Mouse (Mus musculus) limb, embryonic 11.5 days (tissue): ENCODE measurements around the gene Cdk5rap3. TPM values are rescaled to one million over a fixed set of nuclear protein-coding genes. Genes with fewer than 3 reads are reported as not detected.

Experiments
- ATAC-seq: fragments of 200-750 bp; cut with Nextera tagmentation; 2 replicates; pipeline ENCODE4 v1.8.0; 2017; ENCODE audit warnings: low read depth; ENCODE audit not compliant: insufficient number of reproducible peaks, low FRiP score, low TSS enrichment
- DNase-seq: peaks from one replicate; pipeline ENCODE4 v3.0.0-alpha.2; 2015; ENCODE audit warnings: low spot score
- H3K27ac ChIP-seq: fragments of 300-500 bp; sonication (generic); replicated peaks from 2 replicates; pipeline ENCODE4 v1.5.1; 2014; ENCODE audit warnings: low read depth, mild to moderate bottlenecking, low read length
- H3K27me3 ChIP-seq: fragments of 300-500 bp; sonication (generic); 2 replicates; pipeline ENCODE4 v1.6.1; 2014; ENCODE audit warnings: mild to moderate bottlenecking, low read length, mixed read lengths; ENCODE audit not compliant: control insufficient read depth, insufficient read depth
- H3K36me3 ChIP-seq: fragments of 300-500 bp; sonication (generic); 2 replicates; pipeline ENCODE4 v1.6.1; 2014; ENCODE audit warnings: mild to moderate bottlenecking, low read length, moderate library complexity, mixed read lengths; ENCODE audit not compliant: control insufficient read depth, insufficient read depth
- H3K4me1 ChIP-seq: fragments of 300-500 bp; sonication (generic); 2 replicates; pipeline ENCODE4 v1.6.1; 2014; ENCODE audit warnings: low read length, mixed read lengths; ENCODE audit not compliant: control insufficient read depth, insufficient read depth
- H3K4me2 ChIP-seq: fragments of 300-500 bp; sonication (generic); 2 replicates; pipeline ENCODE4 v1.6.1; 2014; ENCODE audit warnings: low read depth, mild to moderate bottlenecking, moderate library complexity; ENCODE audit not compliant: severe bottlenecking
- H3K4me3 ChIP-seq: fragments of 300-500 bp; sonication (generic); 2 replicates; pipeline ENCODE4 v1.5.1; 2014; ENCODE audit warnings: low read depth, low read length
- H3K9ac ChIP-seq: fragments of 300-500 bp; sonication (generic); 2 replicates; pipeline ENCODE4 v1.6.1; 2014; ENCODE audit warnings: mild to moderate bottlenecking, low read length
- H3K9me3 ChIP-seq: fragments of 300-500 bp; sonication (generic); 2 replicates; pipeline ENCODE4 v1.6.1; 2016; ENCODE audit warnings: low read length; ENCODE audit not compliant: control insufficient read depth
- WGBS: fragments of 180-500 bp; shearing (Covaris S2); extraction: QIAGEN DNeasy Blood & Tissue Kit; methylation state at CpG from one replicate; pipeline ENCODE4 v1.1.7; 2014; 5-methylcytosine and 5-hydroxymethylcytosine counted together
- polyA plus RNA-seq: library from polyadenylated mRNA; unstranded; fragments of >200 nt; fragmentation: Nextera tagmentation; extraction: Ambion mirVana; gene quantifications from 2 replicates; pipeline ENCODE4 v1.2.1, GENCODE M21; 2014

The Cdk5rap3 gene
- 72.5 and 77.0 TPM in 2 replicates for polyA plus RNA-seq

DNA sequence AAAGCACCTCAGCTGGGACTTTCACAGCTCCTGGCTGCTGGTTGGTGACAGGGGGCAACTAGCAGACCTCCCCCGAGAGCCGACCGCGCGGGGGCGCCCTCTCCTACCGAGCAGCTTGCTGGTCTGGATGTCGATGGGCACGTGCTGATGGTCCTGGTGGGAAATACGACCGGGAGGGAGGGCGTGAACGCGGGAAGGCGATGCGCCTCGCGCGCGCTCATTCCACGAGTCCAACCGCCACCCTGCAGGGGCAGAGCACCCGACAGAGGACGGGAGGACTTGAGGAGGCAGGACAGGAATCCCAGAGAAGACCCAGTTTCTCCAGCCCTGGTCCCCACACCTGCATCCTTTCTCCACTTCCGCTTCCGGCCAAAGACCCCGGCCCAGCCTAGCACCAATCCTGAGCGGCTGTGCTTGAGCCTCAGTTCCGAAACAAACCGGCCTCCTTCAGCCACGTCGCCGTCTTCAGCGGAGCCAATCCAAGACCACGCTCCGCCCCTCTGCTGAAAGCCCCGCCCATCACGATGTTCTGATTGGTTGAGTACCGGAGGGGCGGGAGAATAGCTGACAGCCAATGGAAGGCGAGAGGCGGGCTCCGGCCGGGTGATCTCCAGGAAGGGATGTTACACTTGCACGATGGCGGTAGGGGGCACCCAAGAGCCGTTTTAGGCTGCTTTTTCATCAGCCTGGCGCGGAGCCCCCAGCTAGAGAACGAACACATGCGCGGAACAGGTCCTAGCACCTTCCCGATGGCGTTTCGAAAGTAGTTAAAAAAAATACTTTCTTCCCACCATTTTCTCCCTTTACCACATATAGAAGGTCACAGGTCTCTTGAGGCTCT is at the start of gene Cdk5rap3:
TSS of gene Cdk5rap3 (minus strand) at position 453 of the 841 bp plus-strand sequence.
- Histone ChIP-seq H3K27me3 (no peaks in the 10 kb centered on the region), H3K4me3 (peak within 1 kb of the TSS; percentile 78), H3K36me3 (no peaks in the 10 kb centered on the region; the same call in 1 of the 2 replicates), H3K27ac (no peak within 1 kb of the TSS), H3K4me2 (peak within 1 kb of the TSS; percentile 74), H3K9me3 (no peaks in the 10 kb centered on the region), H3K9ac (peak within 1 kb of the TSS; percentile 76), H3K4me1 (peaks cover 3% of the 10 kb centered on the region; the same call in 1 of the 2 replicates)
- DNase-seq = peak; percentile 100
- ATAC-seq = peak; percentile 96
- WGBS = under 1% methylated on average over 55 of the region's 55 CpGs

DNA sequence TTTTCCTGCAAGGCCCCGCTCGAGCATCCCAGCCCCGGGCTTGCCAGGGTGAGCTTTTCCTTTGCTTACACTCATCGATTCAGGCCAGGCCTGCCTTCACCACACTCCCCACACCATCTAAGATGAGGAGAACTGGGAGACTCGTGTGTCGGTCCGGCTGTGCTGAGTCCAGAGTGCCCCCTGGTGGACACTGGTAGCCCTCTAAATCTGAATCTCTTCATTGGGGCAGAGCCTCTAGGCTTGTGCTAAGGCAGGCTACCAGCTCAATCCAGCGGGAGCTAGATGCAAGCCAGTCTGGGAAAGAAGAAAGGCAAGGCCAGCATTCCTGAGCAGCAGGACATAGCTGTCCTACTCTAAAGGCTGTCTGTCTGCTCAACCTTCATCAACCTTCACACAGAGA is 47.3 kb upstream of the Cdk5rap3 start:
- peak; percentile 91 for DNase-seq

DNA sequence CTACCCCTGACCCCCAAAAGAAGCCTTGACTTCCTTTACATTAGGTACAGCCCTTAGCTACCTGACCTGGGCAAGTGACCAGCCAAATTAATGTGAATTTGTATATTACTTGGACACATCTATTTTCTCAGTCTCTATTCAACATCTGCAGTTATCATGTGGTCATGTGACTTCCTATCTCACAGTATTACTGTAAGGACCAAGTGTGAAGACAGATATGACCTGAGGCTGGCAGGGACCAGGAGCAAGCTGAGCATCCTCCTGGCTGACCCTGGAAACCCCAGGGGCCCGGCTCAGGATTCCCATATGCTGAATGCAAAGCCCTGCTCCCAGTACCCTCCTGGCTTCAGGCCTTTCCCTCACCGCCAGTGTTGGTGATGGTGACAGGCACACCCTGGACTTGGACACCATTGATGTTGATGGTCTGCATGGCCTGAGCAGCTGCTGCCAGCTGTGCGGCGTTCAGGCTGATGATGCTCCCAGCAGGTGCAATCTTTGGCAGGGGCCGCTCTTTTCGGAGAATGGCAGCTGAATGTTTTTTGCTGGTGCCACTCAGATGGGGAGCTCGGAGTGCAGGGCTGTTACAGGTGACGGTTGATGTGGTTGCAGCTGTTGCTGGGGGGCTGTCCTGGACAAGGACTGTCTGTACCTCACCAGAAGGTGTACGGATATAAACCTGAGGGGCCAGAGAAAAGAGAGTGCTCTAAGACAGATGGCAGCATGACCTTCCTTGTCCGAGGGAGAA is 40.9 kb upstream of the Cdk5rap3 start:
- Histone ChIP-seq H3K27ac (no peak overlapping the region), H3K4me2 (no peak overlapping the region), H3K4me1 (no peaks in the 10 kb centered on the region), H3K9ac (no peak overlapping the region), H3K4me3 (no peak overlapping the region), H3K36me3 (peaks cover 37% of the 10 kb centered on the region), H3K9me3 (no peaks in the 10 kb centered on the region), H3K27me3 (no peaks in the 10 kb centered on the region)
- DNase-seq (no peak), ATAC-seq (no peak)
- 92% methylated on average over 10 of the region's 10 CpGs for WGBS

More for the DNA sequence above, 47.3 kb upstream of the Cdk5rap3 start:
- ATAC-seq = peak; percentile 39; the same call in 1 of the 2 replicates
- Histone ChIP-seq H3K27me3 (no peaks in the 10 kb centered on the region), H3K4me2 (no peak overlapping the region), H3K9ac (no peak overlapping the region), H3K9me3 (no peaks in the 10 kb centered on the region), H3K4me1 (no peaks in the 10 kb centered on the region), H3K36me3 (peaks cover 14% of the 10 kb centered on the region), H3K4me3 (no peak overlapping the region), H3K27ac (no peak overlapping the region)
- 25% methylated on average over 8 of the region's 8 CpGs for WGBS

DNA sequence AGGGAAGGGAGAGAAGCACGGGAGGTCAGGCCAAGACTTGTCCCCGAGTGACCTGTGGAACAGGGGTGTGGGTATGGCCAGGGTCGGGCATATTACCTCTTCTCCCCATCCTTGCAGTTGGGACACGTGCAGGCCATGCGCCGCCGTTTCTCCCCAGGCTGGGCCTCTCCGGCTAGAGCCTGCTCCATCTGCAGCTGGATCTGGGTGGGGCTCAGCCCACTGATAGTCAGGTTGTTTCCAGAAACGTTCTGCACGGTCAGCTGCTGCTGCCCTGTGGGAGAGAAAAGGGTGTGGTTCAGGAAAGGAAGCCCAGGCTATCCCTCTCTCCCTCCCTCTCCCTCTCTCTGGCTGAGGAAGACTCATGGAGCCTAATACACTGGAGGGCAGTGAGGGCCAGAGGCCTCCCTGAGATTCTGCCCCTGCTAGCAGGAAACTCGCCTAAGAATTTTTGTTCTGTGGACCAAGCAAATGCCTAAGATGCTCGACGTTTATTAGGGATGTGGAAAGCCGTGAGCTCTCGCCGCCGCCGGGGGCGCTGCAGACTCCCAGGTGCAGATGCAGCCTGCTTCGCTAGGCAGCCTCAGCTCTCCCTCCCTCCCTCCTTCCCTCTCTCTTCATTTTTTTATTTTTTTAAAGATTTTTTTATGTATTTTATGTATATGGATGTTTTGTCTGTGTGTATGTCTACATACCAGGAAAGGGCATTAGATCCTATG is 39.9 kb upstream of the Cdk5rap3 start:
- no peak overlapping the region for H3K4me3 ChIP-seq
- H3K4me2 ChIP-seq = no peak overlapping the region; the same call in 1 of the 2 replicates
- H3K27me3 ChIP-seq = no peaks in the 10 kb centered on the region
- 55% methylated on average over 20 of the region's 20 CpGs for WGBS
- ATAC-seq (no peak), DNase-seq (peak; percentile 47)
- H3K9me3 ChIP-seq = no peaks in the 10 kb centered on the region
- H3K4me1 ChIP-seq = no peaks in the 10 kb centered on the region
- H3K36me3 ChIP-seq = peaks cover 43% of the 10 kb centered on the region
- H3K9ac ChIP-seq = no peak overlapping the region
- no peak overlapping the region for H3K27ac ChIP-seq

GRCm38 (mm10) chr11:96955094-96955493 is 38.8 kb upstream of the Cdk5rap3 start:
- no peak overlapping the region for H3K4me3 ChIP-seq
- peaks cover 34% of the 10 kb centered on the region for H3K36me3 ChIP-seq
- no peak overlapping the region for H3K27ac ChIP-seq
- no peak for ATAC-seq
- no peak overlapping the region for H3K4me2 ChIP-seq
- no peaks in the 10 kb centered on the region for H3K9me3 ChIP-seq
- no peaks in the 10 kb centered on the region for H3K4me1 ChIP-seq
- no peak overlapping the region for H3K9ac ChIP-seq
- H3K27me3 ChIP-seq = no peaks in the 10 kb centered on the region
- no peak for DNase-seq
- WGBS = 95% methylated on average over 4 of the region's 4 CpGs

GRCm38 (mm10) chr11:96952896-96953295 is 36.6 kb upstream of the Cdk5rap3 start:
- no peak overlapping the region for H3K27ac ChIP-seq
- 87% methylated on average over 6 of the region's 6 CpGs for WGBS
- no peaks in the 10 kb centered on the region for H3K9me3 ChIP-seq
- no peak overlapping the region for H3K4me3 ChIP-seq
- ATAC-seq (no peak), DNase-seq (no peak)
- H3K9ac ChIP-seq = no peak overlapping the region
- H3K27me3 ChIP-seq = no peaks in the 10 kb centered on the region
- H3K4me2 ChIP-seq = no peak overlapping the region
- H3K4me1 ChIP-seq = no peaks in the 10 kb centered on the region
- peaks cover 35% of the 10 kb centered on the region for H3K36me3 ChIP-seq

DNA sequence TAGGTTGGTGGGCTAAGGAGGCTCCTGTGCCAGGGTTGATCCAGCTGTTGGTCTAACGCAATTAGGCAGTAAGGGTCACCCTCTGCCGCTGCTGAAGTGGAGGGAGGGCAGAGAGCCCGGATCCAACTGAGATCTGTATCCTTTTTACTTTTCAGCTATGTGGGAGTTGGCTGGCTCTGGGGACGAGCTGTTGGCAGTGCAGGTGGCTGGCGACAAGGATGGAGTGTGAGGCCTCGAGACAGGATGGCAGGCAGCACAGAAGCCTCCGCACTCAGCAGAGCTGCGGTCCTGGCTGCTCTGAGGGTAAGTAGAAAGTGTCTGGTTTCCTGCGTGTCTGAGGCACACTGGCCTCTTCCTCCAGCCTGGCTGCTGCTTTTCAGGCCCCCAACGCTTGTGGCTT is 36.1 kb upstream of the Cdk5rap3 start:
- H3K36me3 ChIP-seq = peaks cover 35% of the 10 kb centered on the region
- H3K4me2 ChIP-seq = no peak overlapping the region
- 88% methylated on average over 10 of the region's 10 CpGs for WGBS
- no peak overlapping the region for H3K4me3 ChIP-seq
- H3K27ac ChIP-seq = no peak overlapping the region
- H3K27me3 ChIP-seq = no peaks in the 10 kb centered on the region
- no peaks in the 10 kb centered on the region for H3K4me1 ChIP-seq
- no peaks in the 10 kb centered on the region for H3K9me3 ChIP-seq
- H3K9ac ChIP-seq = no peak overlapping the region
- DNase-seq (no peak), ATAC-seq (no peak)

- no peaks in the 10 kb centered on the region for H3K27me3 ChIP-seq
- H3K4me2 ChIP-seq = no peak overlapping the region
- peaks cover 26% of the 10 kb centered on the region for H3K36me3 ChIP-seq
- no peaks in the 10 kb centered on the region for H3K4me1 ChIP-seq
- no peak overlapping the region for H3K27ac ChIP-seq
- no peak overlapping the region for H3K4me3 ChIP-seq
- ATAC-seq (no peak), DNase-seq (no peak)
- 94% methylated on average over 3 of the region's 3 CpGs for WGBS
- no peaks in the 10 kb centered on the region for H3K9me3 ChIP-seq
- no peak overlapping the region for H3K9ac ChIP-seq
Measured at GRCm38 (mm10) chr11:96950767-96951166, 34.5 kb upstream of the Cdk5rap3 start.
